Mouse (Mus musculus) kidney, adult 2 months (tissue): ENCODE measurements around the gene Foxn3.

Source experiments
- CTCF ChIP-seq: fragments of 200-500 bp; conservative IDR thresholded peaks from 2 replicates; pipeline ENCODE4 v1.5.1; 2011; ENCODE audit warnings: low read depth, mild to moderate bottlenecking, control low read depth, low read length, moderate library complexity, mixed read lengths; ENCODE audit not compliant: insufficient read depth, insufficient read length
- POLR2A ChIP-seq: fragments of 200-500 bp; IDR thresholded peaks from one replicate; pipeline ENCODE4 v1.6.1; 2011; ENCODE audit warnings: low read depth, low read length, control low read depth

- TF ChIP-seq POLR2A: no peak
- TF ChIP-seq CTCF: no peak
Measured at GRCm38 (mm10) chr12:99403004-99403403, 160.4 kb downstream of the Foxn3 start.
